Mouse (Mus musculus) embryonic fibroblast, embryonic 13.5 days (primary cell): ENCODE measurements around the gene Fbxw10.

ENCODE experiments used
- CTCF ChIP-seq: IDR thresholded peaks from 2 replicates; pipeline ENCODE4 v1.5.1; 2011; ENCODE audit warnings: mild to moderate bottlenecking, control low read depth, low read length, moderate library complexity, borderline replicate concordance; ENCODE audit not compliant: insufficient read depth
- POLR2A ChIP-seq: IDR thresholded peaks from 2 replicates; pipeline ENCODE4 v1.6.1; 2011; ENCODE audit warnings: low read depth, mild to moderate bottlenecking, control low read depth, low read length, moderate library complexity

DNA sequence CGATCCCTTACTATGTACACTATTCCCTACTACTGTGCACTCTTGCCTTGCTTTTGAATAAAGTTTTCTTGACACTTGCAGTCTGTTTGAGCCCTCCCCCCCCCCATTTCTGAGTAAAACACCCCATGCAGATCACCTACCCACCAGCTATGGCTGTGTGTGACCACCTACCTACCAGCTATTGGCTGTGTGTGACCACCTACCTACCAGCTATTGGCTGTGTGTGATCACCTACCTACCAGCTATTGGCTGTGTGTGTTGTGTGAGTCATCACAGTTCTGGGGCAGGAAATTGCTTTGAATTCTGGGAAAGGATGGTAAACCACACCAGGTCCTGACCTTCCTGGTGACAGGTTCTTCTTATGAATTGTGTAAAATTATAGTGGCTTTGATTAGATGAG lies 31.4 kb upstream of the Fbxw10 start:
- TF ChIP-seq CTCF (no peak), POLR2A (no peak)
